20 mouse cellular contexts compared by ENCODE assay signal in genomic region chr11:114482070-114482469, GRCm38 (mm10).
A peak's percentile ranks its signal among the peaks of the same experiment; 100 is the strongest.
DNase-seq lines count a peak whose midpoint lies in the region; ATAC-seq lines count a peak whose summit lies in the region.
"Had no signal": no experiment of that assay in that cellular context is flagged by ENCODE, and none has a peak within 500 bp of the region (broad histone marks: within the 10 kb centered on the region; RNA-seq: fewer than 3 reads in every experiment).

No protein-coding gene starts in this region.

- no peak overlapping the region for H3K4me3 ChIP-seq in midbrain, embryonic 11.5 days (ENCODE audit: low read depth, low read length)
- H3K4me3 ChIP-seq in midbrain, embryonic 15.5 days: no peak overlapping the region
- peak overlapping the region; percentile 72 for H3K4me3 ChIP-seq in megakaryocyte, embryonic 14.5 days (replicated peaks)
- H3K4me3 ChIP-seq: embryonic facial prominence, embryonic 10.5 days; forebrain, embryonic 13.5 days; gastrocnemius, adult 2 months; heart, embryonic 13.5 days; hindbrain, embryonic 12.5 days had no signal

- H3K9me3 ChIP-seq in midbrain, embryonic 11.5 days (ENCODE audit: control insufficient read depth, low read length): no peaks in the 10 kb centered on the region
- no peaks in the 10 kb centered on the region for H3K9me3 ChIP-seq in midbrain, embryonic 15.5 days
- peaks cover 3% of the 10 kb centered on the region; the same call in 1 of the 2 replicates for H3K9me3 ChIP-seq in megakaryocyte, embryonic 14.5 days
- H3K9me3 ChIP-seq: embryonic facial prominence, embryonic 10.5 days; forebrain, embryonic 13.5 days; heart, embryonic 13.5 days; hindbrain, embryonic 12.5 days had no signal

- 76% methylated on average over 10 of the region's 10 CpGs for WGBS in midbrain, embryonic 11.5 days
- 51% methylated on average over 10 of the region's 10 CpGs for WGBS in midbrain, embryonic 15.5 days

- no peak overlapping the region for H3K27ac ChIP-seq in midbrain, embryonic 11.5 days (ENCODE audit: low read depth, low read length)
- no peak overlapping the region for H3K27ac ChIP-seq in midbrain, embryonic 15.5 days
- H3K27ac ChIP-seq: embryonic facial prominence, embryonic 10.5 days; forebrain, embryonic 13.5 days; gastrocnemius, adult 2 months; heart, embryonic 13.5 days; hindbrain, embryonic 12.5 days; hindbrain, postnatal 0 days had no signal

- H3K4me1 ChIP-seq in midbrain, embryonic 11.5 days (ENCODE audit: control insufficient read depth, insufficient read depth, low read length): peaks cover 2% of the 10 kb centered on the region; the same call in 1 of the 2 replicates
- H3K4me1 ChIP-seq in midbrain, embryonic 15.5 days: peaks cover 16% of the 10 kb centered on the region; the same call in 1 of the 2 replicates
- peaks cover 31% of the 10 kb centered on the region for H3K4me1 ChIP-seq in megakaryocyte, embryonic 14.5 days

- no peak overlapping the region for H3K4me2 ChIP-seq in midbrain, embryonic 11.5 days
- no peak overlapping the region for H3K4me2 ChIP-seq in midbrain, embryonic 15.5 days
- H3K4me2 ChIP-seq: forebrain, embryonic 13.5 days; heart, embryonic 13.5 days; hindbrain, embryonic 12.5 days had no signal

- no peaks in the 10 kb centered on the region; the same call in 1 of the 2 replicates for H3K27me3 ChIP-seq in midbrain, embryonic 11.5 days (ENCODE audit: control insufficient read depth, insufficient read depth, low read length)
- H3K27me3 ChIP-seq in midbrain, embryonic 15.5 days (replicated peaks): peaks cover 11% of the 10 kb centered on the region; the same call in 1 of the 2 replicates
- H3K27me3 ChIP-seq in megakaryocyte, embryonic 14.5 days (replicated peaks): peaks cover 62% of the 10 kb centered on the region
- H3K27me3 ChIP-seq: forebrain, embryonic 13.5 days had no signal

- DNase-seq in embryo, embryonic 10 days (ENCODE audit: low spot score): peak; percentile 28
- DNase-seq in embryo, embryonic 9.5 days (ENCODE audit: extremely low spot score): no peak
- DNase-seq in midbrain, embryonic 11.5 days (ENCODE audit: low spot score, missing footprints): no peak
- no peak for DNase-seq in kidney, adult 9 months
- DNase-seq: adrenal gland, postnatal 14 days; cerebellum, adult 8-10 months; forebrain, postnatal 0 days; gastrocnemius, adult 2 months; gastrocnemius, postnatal 25 days; heart, adult 11 months; heart, postnatal 36 days had no signal

- H3K36me3 ChIP-seq in midbrain, embryonic 11.5 days (ENCODE audit: control insufficient read depth, insufficient read depth, low read length): no peaks in the 10 kb centered on the region
- H3K36me3 ChIP-seq in midbrain, embryonic 15.5 days (replicated peaks): no peaks in the 10 kb centered on the region
- H3K36me3 ChIP-seq in megakaryocyte, embryonic 14.5 days (replicated peaks; ENCODE audit: low read length): no peaks in the 10 kb centered on the region
- H3K36me3 ChIP-seq: embryonic facial prominence, embryonic 10.5 days; heart, embryonic 13.5 days; hindbrain, embryonic 12.5 days had no signal

- ATAC-seq in midbrain, embryonic 11.5 days (ENCODE audit: low FRiP score): peak; percentile 45; the same call in 1 of the 2 replicates
- no peak for ATAC-seq in midbrain, embryonic 15.5 days (replicated peaks)
- ATAC-seq: activated CD4-positive, CD25-positive, alpha-beta regulatory T cell, adult 4 months; forebrain, embryonic 13.5 days; forebrain, postnatal 0 days; hindbrain, postnatal 0 days; Patski had no signal

- H3K9ac ChIP-seq in midbrain, embryonic 11.5 days (ENCODE audit: low read length): no peak overlapping the region
- H3K9ac ChIP-seq in midbrain, embryonic 15.5 days: no peak overlapping the region
- H3K9ac ChIP-seq: forebrain, embryonic 13.5 days; forebrain, postnatal 0 days; heart, embryonic 13.5 days; hindbrain, embryonic 12.5 days had no signal
